Mouse (Mus musculus) forebrain, embryonic 16.5 days (tissue): ENCODE measurements around the gene Rbms1. TPM values are rescaled to one million over a fixed set of nuclear protein-coding genes. Genes with fewer than 3 reads are reported as not detected.

ENCODE experiments used
- ATAC-seq: fragments of 200-750 bp; cut with Nextera tagmentation; 2 replicates; pipeline ENCODE4 v1.8.0; 2017; ENCODE audit warnings: mild to moderate bottlenecking, moderate library complexity
- H3K27ac ChIP-seq: fragments of 300-500 bp; sonication (generic); 2 replicates; pipeline ENCODE4 v1.5.1; 2014; ENCODE audit warnings: low read length, control low read depth
- H3K27me3 ChIP-seq: fragments of 300-500 bp; sonication (generic); replicated peaks from 2 replicates; pipeline ENCODE4 v1.6.1; 2014; ENCODE audit warnings: low read length; ENCODE audit not compliant: control insufficient read depth, insufficient read depth
- H3K36me3 ChIP-seq: fragments of 300-500 bp; sonication (generic); 2 replicates; pipeline ENCODE4 v1.6.1; 2014; ENCODE audit not compliant: control insufficient read depth, insufficient read depth
- H3K4me1 ChIP-seq: fragments of 300-500 bp; sonication (generic); replicated peaks from 2 replicates; pipeline ENCODE4 v1.6.1; 2014; ENCODE audit warnings: low read length; ENCODE audit not compliant: control insufficient read depth, insufficient read depth
- H3K4me2 ChIP-seq: fragments of 300-500 bp; sonication (generic); 2 replicates; pipeline ENCODE4 v1.6.1; 2014; ENCODE audit warnings: mild to moderate bottlenecking, low read length, control low read depth
- H3K4me3 ChIP-seq: fragments of 300-500 bp; sonication (generic); replicated peaks from 2 replicates; pipeline ENCODE4 v1.5.1; 2014; ENCODE audit warnings: mild to moderate bottlenecking, low read length, control low read depth
- H3K9ac ChIP-seq: fragments of 300-500 bp; sonication (generic); replicated peaks from 2 replicates; pipeline ENCODE4 v1.6.1; 2014; ENCODE audit warnings: low read depth, low read length, control low read depth
- H3K9me3 ChIP-seq: fragments of 300-500 bp; sonication (generic); 2 replicates; pipeline ENCODE4 v1.6.1; 2016; ENCODE audit warnings: low read length; ENCODE audit not compliant: control insufficient read depth
- WGBS: fragments of 180-500 bp; shearing (Covaris S2); extraction: QIAGEN DNeasy Blood & Tissue Kit; methylation state at CpG from one replicate; pipeline ENCODE4 v1.1.7; 2014; 5-methylcytosine and 5-hydroxymethylcytosine counted together
- polyA plus RNA-seq: library from polyadenylated mRNA; unstranded; fragments of >200 nt; fragmentation: Nextera tagmentation; extraction: Ambion mirVana; gene quantifications from 2 replicates; pipeline ENCODE4 v1.2.1, GENCODE M21; 2015

Gene Rbms1
- polyA plus RNA-seq, 1 experiment from 2014 or later = 23.8 TPM

- Histone ChIP-seq H3K36me3 (no peaks in the 10 kb centered on the region), H3K4me3 (no peak overlapping the region), H3K9ac (no peak overlapping the region), H3K4me2 (no peak overlapping the region), H3K9me3 (no peaks in the 10 kb centered on the region), H3K27me3 (no peaks in the 10 kb centered on the region), H3K27ac (no peak overlapping the region), H3K4me1 (no peaks in the 10 kb centered on the region)
- no peak for ATAC-seq
- 92% methylated on average over 9 of the region's 9 CpGs for WGBS
Measured at GRCm38 (mm10) chr2:60751274-60751673, 211.7 kb downstream of the Rbms1 start.

- Histone ChIP-seq H3K9ac (no peak overlapping the region), H3K36me3 (no peaks in the 10 kb centered on the region), H3K4me2 (no peak overlapping the region), H3K27ac (no peak overlapping the region), H3K4me1 (no peaks in the 10 kb centered on the region), H3K9me3 (no peaks in the 10 kb centered on the region), H3K27me3 (no peaks in the 10 kb centered on the region), H3K4me3 (no peak overlapping the region)
- 92% methylated on average over 3 of the region's 3 CpGs for whole genome bisulfite sequencing
- no peak for ATAC-seq
Measured at GRCm38 (mm10) chr2:60750591-60750990, 212.4 kb downstream of the Rbms1 start.

- 93% methylated on average over 1 of the region's 1 CpGs for WGBS
- Histone ChIP-seq H3K4me3 (no peak overlapping the region), H3K27ac (no peak overlapping the region), H3K27me3 (no peaks in the 10 kb centered on the region), H3K4me1 (no peaks in the 10 kb centered on the region), H3K4me2 (no peak overlapping the region), H3K9ac (no peak overlapping the region), H3K36me3 (no peaks in the 10 kb centered on the region), H3K9me3 (no peaks in the 10 kb centered on the region)
- no peak for ATAC-seq
Measured at GRCm38 (mm10) chr2:60748585-60748984, 214.4 kb downstream of the Rbms1 start.

GRCm38 (mm10) chr2:60747590-60747989 lies 215.4 kb downstream of the Rbms1 start:
- no peaks in the 10 kb centered on the region for H3K4me1 ChIP-seq

GRCm38 (mm10) chr2:60744674-60745073 lies 218.3 kb downstream of the Rbms1 start:
- 71% methylated on average over 3 of the region's 3 CpGs for WGBS
- Histone ChIP-seq H3K27ac (no peak overlapping the region), H3K4me3 (no peak overlapping the region), H3K4me2 (no peak overlapping the region), H3K4me1 (no peaks in the 10 kb centered on the region), H3K36me3 (no peaks in the 10 kb centered on the region), H3K9ac (no peak overlapping the region), H3K9me3 (no peaks in the 10 kb centered on the region), H3K27me3 (no peaks in the 10 kb centered on the region)
- ATAC-seq = no peak

More at GRCm38 (mm10) chr2:60747590-60747989, 215.4 kb downstream of the Rbms1 start:
- no peak overlapping the region for H3K27ac ChIP-seq
- no peak overlapping the region for H3K4me3 ChIP-seq
- H3K4me2 ChIP-seq = no peak overlapping the region
- no peak for ATAC-seq
- no peaks in the 10 kb centered on the region for H3K27me3 ChIP-seq
- H3K36me3 ChIP-seq = no peaks in the 10 kb centered on the region
- WGBS = 82% methylated on average over 3 of the region's 3 CpGs
- H3K9ac ChIP-seq = no peak overlapping the region
- no peaks in the 10 kb centered on the region for H3K9me3 ChIP-seq

DNA sequence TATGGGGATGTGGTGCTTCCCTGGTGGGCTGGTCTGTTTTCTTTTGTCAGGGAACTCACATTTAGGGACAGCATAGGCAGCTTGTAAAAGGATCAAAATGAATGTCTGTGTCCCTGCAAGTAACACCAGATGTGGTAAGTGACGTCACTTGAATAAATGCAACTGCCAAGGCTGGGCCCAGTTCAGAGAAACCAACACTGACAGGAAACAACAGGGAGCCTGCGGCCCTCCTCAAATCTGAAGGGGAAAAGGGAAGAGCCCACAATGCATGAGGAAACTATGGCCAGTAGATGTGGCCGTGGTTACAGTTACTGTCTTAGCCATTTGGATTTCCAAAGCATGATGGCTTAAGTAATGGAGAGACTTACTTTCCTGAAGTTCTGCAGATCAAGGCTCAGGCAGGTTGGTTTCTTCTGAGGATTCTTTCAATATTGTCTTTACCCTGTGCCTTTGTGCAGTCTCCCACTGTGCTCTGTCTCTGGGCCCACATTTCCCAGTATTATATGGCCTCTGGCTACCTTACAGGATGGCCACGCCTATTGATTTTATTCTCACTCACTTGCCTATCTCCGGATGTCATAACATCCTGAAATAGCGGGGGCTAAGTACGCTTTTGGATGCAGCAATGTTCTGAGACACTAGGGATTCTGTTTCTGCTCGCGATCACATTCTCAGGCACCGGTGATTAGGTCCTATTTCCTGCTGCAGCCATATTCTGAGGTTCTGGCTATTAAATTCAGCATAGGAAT lies 223.4 kb downstream of the Rbms1 start:
- no peaks in the 10 kb centered on the region for H3K4me1 ChIP-seq
- WGBS = 86% methylated on average over 10 of the region's 10 CpGs
- no peak overlapping the region for H3K9ac ChIP-seq
- H3K36me3 ChIP-seq = no peaks in the 10 kb centered on the region
- no peak for ATAC-seq
- no peaks in the 10 kb centered on the region for H3K9me3 ChIP-seq
- H3K27me3 ChIP-seq = no peaks in the 10 kb centered on the region
- H3K4me2 ChIP-seq = no peak overlapping the region
- H3K4me3 ChIP-seq = no peak overlapping the region
- H3K27ac ChIP-seq = no peak overlapping the region

GRCm38 (mm10) chr2:60730929-60731328 lies 232.1 kb downstream of the Rbms1 start:
- H3K9me3 ChIP-seq = no peaks in the 10 kb centered on the region
- H3K27ac ChIP-seq = no peak overlapping the region
- no peaks in the 10 kb centered on the region for H3K36me3 ChIP-seq
- no peak for ATAC-seq
- H3K27me3 ChIP-seq = 0 out of 2 replicates have a peak, but pooled peaks cover 3% of the 10 kb centered on the region
- H3K4me3 ChIP-seq = no peak overlapping the region
- no peak overlapping the region for H3K4me2 ChIP-seq
- H3K9ac ChIP-seq = no peak overlapping the region
- 48% methylated on average over 6 of the region's 6 CpGs for WGBS
- no peaks in the 10 kb centered on the region for H3K4me1 ChIP-seq

DNA sequence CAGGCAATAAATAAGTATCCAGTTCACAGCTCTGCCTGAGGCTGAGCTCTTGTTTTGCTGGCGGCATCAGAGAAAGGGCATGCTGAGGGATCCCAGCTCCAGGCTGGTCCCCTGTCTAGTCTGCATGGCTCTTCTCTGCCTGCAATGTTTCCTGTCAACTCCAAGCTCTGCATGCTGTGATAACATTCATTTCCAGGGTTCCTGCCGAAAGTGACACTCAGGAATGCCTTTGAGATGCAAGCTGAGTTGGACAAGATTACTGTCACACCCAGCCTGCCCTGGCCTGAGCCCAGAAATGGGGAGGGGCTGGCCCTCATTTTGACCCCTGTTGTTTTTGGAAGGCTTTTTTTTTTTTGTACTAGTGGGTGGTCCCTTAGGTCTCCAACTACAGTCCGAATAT lies 233.0 kb downstream of the Rbms1 start:
- no peak overlapping the region for H3K27ac ChIP-seq
- no peaks in the 10 kb centered on the region for H3K36me3 ChIP-seq
- H3K4me1 ChIP-seq = no peaks in the 10 kb centered on the region
- WGBS = 20% methylated on average over 3 of the region's 3 CpGs
- no peak overlapping the region for H3K9ac ChIP-seq
- no peaks in the 10 kb centered on the region for H3K9me3 ChIP-seq
- H3K4me3 ChIP-seq = no peak overlapping the region
- H3K27me3 ChIP-seq = 0 out of 2 replicates have a peak, but pooled peaks cover 3% of the 10 kb centered on the region
- ATAC-seq = no peak
- H3K4me2 ChIP-seq = no peak overlapping the region

- Histone ChIP-seq H3K4me2 (no peak overlapping the region), H3K4me3 (no peak overlapping the region), H3K27me3 (0 out of 2 replicates have a peak, but pooled peaks cover 3% of the 10 kb centered on the region), H3K36me3 (no peaks in the 10 kb centered on the region), H3K9ac (no peak overlapping the region), H3K9me3 (no peaks in the 10 kb centered on the region), H3K27ac (no peak overlapping the region), H3K4me1 (no peaks in the 10 kb centered on the region)
- ATAC-seq = no peak
- 63% methylated on average over 10 of the region's 10 CpGs for WGBS
Measured at GRCm38 (mm10) chr2:60728902-60729585, 233.9 kb downstream of the Rbms1 start.
